Mouse (Mus musculus) hindbrain, embryonic 14.5 days (tissue): Measurements from ENCODE around the gene Lonp1. TPM values are rescaled to one million over a fixed set of nuclear protein-coding genes. Genes with fewer than 3 reads are reported as not detected.
"Not testable (repeated sequence)": the region's sequence is repeated elsewhere in the genome, so short reads cannot be mapped to it uniquely, and the experiment has no call there.

Source experiments
- ATAC-seq: fragments of 200-750 bp; cut with Nextera tagmentation; 2 replicates; pipeline ENCODE4 v1.8.0; 2017; ENCODE audit warnings: moderate number of reproducible peaks, mild to moderate bottlenecking, moderate TSS enrichment, moderate library complexity; ENCODE audit not compliant: low FRiP score
- DNase-seq: peaks from one replicate; pipeline ENCODE4 v3.0.0-alpha.2; 2015; ENCODE audit warnings: low spot score
- H3K27ac ChIP-seq: fragments of 300-500 bp; sonication (generic); 2 replicates; pipeline ENCODE4 v1.5.1; 2014; ENCODE audit warnings: mild to moderate bottlenecking, moderate library complexity
- H3K27me3 ChIP-seq: fragments of 300-500 bp; sonication (generic); 2 replicates; pipeline ENCODE4 v1.6.1; 2014; ENCODE audit warnings: mild to moderate bottlenecking, low read length, mixed read lengths; ENCODE audit not compliant: control insufficient read depth, insufficient read depth
- H3K36me3 ChIP-seq: fragments of 300-500 bp; sonication (generic); replicated peaks from 2 replicates; pipeline ENCODE4 v1.6.1; 2014; ENCODE audit not compliant: control insufficient read depth, insufficient read depth
- H3K4me1 ChIP-seq: fragments of 300-500 bp; sonication (generic); replicated peaks from 2 replicates; pipeline ENCODE4 v1.6.1; 2014; ENCODE audit warnings: antibody characterized with exemption, low read length, mixed read lengths; ENCODE audit not compliant: control insufficient read depth, insufficient read depth
- H3K4me2 ChIP-seq: fragments of 300-500 bp; sonication (generic); replicated peaks from 2 replicates; pipeline ENCODE4 v1.6.1; 2014; ENCODE audit warnings: mild to moderate bottlenecking, moderate library complexity
- H3K4me3 ChIP-seq: fragments of 300-500 bp; sonication (generic); replicated peaks from 2 replicates; pipeline ENCODE4 v1.5.1; 2014; ENCODE audit warnings: mild to moderate bottlenecking, low read length
- H3K9ac ChIP-seq: fragments of 300-500 bp; sonication (generic); 2 replicates; pipeline ENCODE4 v1.6.1; 2014
- H3K9me3 ChIP-seq: fragments of 300-500 bp; sonication (generic); 2 replicates; pipeline ENCODE4 v1.6.1; 2016; ENCODE audit warnings: low read length; ENCODE audit not compliant: control insufficient read depth
- WGBS: fragments of 180-500 bp; shearing (Covaris S2); extraction: QIAGEN DNeasy Blood & Tissue Kit; methylation state at CpG from one replicate; pipeline ENCODE4 v1.1.7; 2014; 5-methylcytosine and 5-hydroxymethylcytosine counted together
- polyA plus RNA-seq: library from polyadenylated mRNA; unstranded; fragments of >200 nt; fragmentation: Nextera tagmentation; extraction: Ambion mirVana; gene quantifications from 2 replicates; pipeline ENCODE4 v1.2.1, GENCODE M21; 2014

The Lonp1 gene
- polyA plus RNA-seq, 1 experiment from 2014 or later: 45.0 TPM

GRCm38 (mm10) chr17:56614391-56615135, 12.1 kb downstream of the Lonp1 start:
- no peaks in the 10 kb centered on the region for H3K9me3 ChIP-seq
- H3K4me3 ChIP-seq: peak overlapping the region; percentile 74
- WGBS: 34% methylated on average over 14 of the region's 14 CpGs
- H3K4me1 ChIP-seq: peaks cover 17% of the 10 kb centered on the region
- DNase-seq: no peak
- H3K36me3 ChIP-seq: peaks cover 52% of the 10 kb centered on the region
- H3K4me2 ChIP-seq: peak overlapping the region; percentile 60
- H3K27me3 ChIP-seq: no peaks in the 10 kb centered on the region
- H3K9ac ChIP-seq: peak overlapping the region; percentile 69
- H3K27ac ChIP-seq: peak overlapping the region; percentile 91; the same call in 1 of the 2 replicates
- no peak for ATAC-seq

GRCm38 (mm10) chr17:56613893-56614292, 12.8 kb downstream of the Lonp1 start:
- H3K4me1 ChIP-seq: peaks cover 18% of the 10 kb centered on the region
- H3K36me3 ChIP-seq: peaks cover 45% of the 10 kb centered on the region
- DNase-seq, H3K9me3 ChIP-seq, H3K27me3 ChIP-seq, ATAC-seq: not testable (repeated sequence)
- peak overlapping the region; percentile 60 for H3K4me2 ChIP-seq
- H3K9ac ChIP-seq: peak overlapping the region; percentile 69
- H3K27ac ChIP-seq: peak overlapping the region; percentile 91
- peak overlapping the region; percentile 74 for H3K4me3 ChIP-seq
- WGBS: under 1% methylated on average over 26 of the region's 26 CpGs

GRCm38 (mm10) chr17:56613236-56613844, 13.3 kb downstream of the Lonp1 start, which contains the start of gene Rpl36:
TSS of gene Rpl36 (plus strand) at chr17:56613416.
- H3K9me3 ChIP-seq: no peaks in the 10 kb centered on the region
- peak; percentile 98 for DNase-seq
- peaks cover 24% of the 10 kb centered on the region for H3K4me1 ChIP-seq
- H3K36me3 ChIP-seq: peaks cover 39% of the 10 kb centered on the region
- peak within 1 kb of the TSS; percentile 74 for H3K4me3 ChIP-seq
- peak within 1 kb of the TSS; percentile 91 for H3K27ac ChIP-seq
- H3K9ac ChIP-seq: peak within 1 kb of the TSS; percentile 69
- ATAC-seq: peak; percentile 74
- peak within 1 kb of the TSS; percentile 60 for H3K4me2 ChIP-seq
- WGBS: under 1% methylated on average over 52 of the region's 52 CpGs
- no peaks in the 10 kb centered on the region for H3K27me3 ChIP-seq

- H3K9ac ChIP-seq, H3K9me3 ChIP-seq, H3K27ac ChIP-seq, H3K27me3 ChIP-seq, H3K4me3 ChIP-seq, ATAC-seq, DNase-seq, H3K4me2 ChIP-seq: not testable (repeated sequence)
- Histone ChIP-seq H3K36me3 (peaks cover 39% of the 10 kb centered on the region), H3K4me1 (peaks cover 26% of the 10 kb centered on the region)
- WGBS: 83% methylated on average over 10 of the region's 10 CpGs
Measured at GRCm38 (mm10) chr17:56612565-56612939, 14.1 kb downstream of the Lonp1 start.

GRCm38 (mm10) chr17:56611861-56612564, 14.7 kb downstream of the Lonp1 start:
- no peak for ATAC-seq
- 20% methylated on average over 14 of the region's 14 CpGs for WGBS
- H3K4me1 ChIP-seq: peaks cover 26% of the 10 kb centered on the region

GRCm38 (mm10) chr17:56611323-56611722, 15.4 kb downstream of the Lonp1 start:
- DNase-seq (no peak), ATAC-seq (no peak)
- Histone ChIP-seq H3K4me3 (no peak overlapping the region), H3K9me3 (no peaks in the 10 kb centered on the region), H3K4me2 (no peak overlapping the region), H3K27ac (no peak overlapping the region), H3K27me3 (no peaks in the 10 kb centered on the region), H3K4me1 (peaks cover 26% of the 10 kb centered on the region), H3K36me3 (peaks cover 40% of the 10 kb centered on the region), H3K9ac (no peak overlapping the region)
- WGBS: 66% methylated on average over 2 of the region's 2 CpGs

More at GRCm38 (mm10) chr17:56611861-56612564, 14.7 kb downstream of the Lonp1 start:
- Histone ChIP-seq H3K4me2 (no peak overlapping the region), H3K36me3 (peaks cover 40% of the 10 kb centered on the region), H3K27ac (no peak overlapping the region), H3K9ac (no peak overlapping the region), H3K9me3 (no peaks in the 10 kb centered on the region), H3K4me3 (no peak overlapping the region), H3K27me3 (no peaks in the 10 kb centered on the region)
- no peak for DNase-seq

GRCm38 (mm10) chr17:56609452-56610171, 17.1 kb downstream of the Lonp1 start, which contains the start of gene 2410015M20Rik:
TSS of gene 2410015M20Rik (minus strand) at chr17:56609771.
- peaks cover 41% of the 10 kb centered on the region for H3K36me3 ChIP-seq
- H3K27ac ChIP-seq: peak within 1 kb of the TSS; percentile 82
- ATAC-seq: peak; percentile 88
- peak; percentile 95 for DNase-seq
- H3K27me3 ChIP-seq: no peaks in the 10 kb centered on the region
- H3K4me3 ChIP-seq: peak within 1 kb of the TSS; percentile 66
- no peaks in the 10 kb centered on the region for H3K9me3 ChIP-seq
- H3K9ac ChIP-seq: peak within 1 kb of the TSS; percentile 82
- H3K4me1 ChIP-seq: peaks cover 20% of the 10 kb centered on the region
- peak within 1 kb of the TSS; percentile 77 for H3K4me2 ChIP-seq
- WGBS: under 1% methylated on average over 44 of the region's 44 CpGs

- WGBS: 55% methylated on average over 5 of the region's 5 CpGs
- Histone ChIP-seq H3K9me3 (no peaks in the 10 kb centered on the region), H3K4me2 (peak overlapping the region; percentile 77), H3K36me3 (peaks cover 45% of the 10 kb centered on the region), H3K4me1 (peaks cover 15% of the 10 kb centered on the region), H3K9ac (peak overlapping the region; percentile 82), H3K27me3 (no peaks in the 10 kb centered on the region), H3K27ac (peak overlapping the region; percentile 82), H3K4me3 (peak overlapping the region; percentile 66)
- ATAC-seq (no peak), DNase-seq (no peak)
Measured at GRCm38 (mm10) chr17:56608699-56609098, 18.0 kb downstream of the Lonp1 start.
